Mouse (Mus musculus): ENCODE results near the gene Syce3.

The Syce3 gene

DNA sequence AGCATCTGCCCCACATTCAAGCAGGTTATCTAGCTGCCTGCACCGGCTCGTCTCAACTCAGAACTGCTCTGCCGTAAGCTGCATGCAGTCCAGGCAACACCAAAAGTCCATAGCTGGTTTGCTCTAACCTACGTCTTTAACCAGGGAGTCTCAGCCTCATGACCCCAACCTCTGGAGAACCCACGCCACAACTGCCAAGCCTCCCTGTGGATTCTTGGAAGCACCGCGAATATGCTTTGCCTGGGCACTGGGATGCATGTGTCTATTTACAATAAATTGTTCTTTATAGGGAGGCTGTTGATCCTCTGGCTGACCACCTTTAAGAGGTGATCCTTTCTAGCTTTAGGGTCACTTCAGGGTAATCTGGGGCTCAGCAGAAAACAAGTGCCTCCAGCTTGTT, 37.8 kb downstream of the Syce3 start:
- DNase-seq (ENCODE audit: low spot score in 2 of 2), result no peak

DNA sequence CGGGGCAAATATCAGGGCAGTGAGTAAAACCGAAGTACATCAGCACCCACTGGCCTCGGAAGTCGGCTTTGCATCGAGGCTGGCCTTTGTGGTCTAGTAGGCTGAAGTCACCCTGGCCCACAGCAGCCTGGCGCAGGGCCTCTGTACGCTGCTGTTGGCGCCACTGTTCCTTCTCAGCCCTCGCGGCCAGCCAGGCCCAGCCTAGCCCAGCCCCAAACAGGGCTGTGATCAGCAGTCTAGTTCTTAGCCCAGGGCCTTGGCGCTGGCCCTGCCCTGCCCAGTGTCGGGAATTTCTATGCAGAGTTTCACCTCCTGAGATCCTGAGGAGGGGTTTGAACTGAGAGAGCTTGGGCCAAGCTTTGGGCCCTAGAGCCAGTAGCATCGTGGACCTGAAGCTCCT, 38.2 kb downstream of the Syce3 start:
- no peak for DNase-seq (ENCODE audit: low spot score in 2 of 2)

DNA sequence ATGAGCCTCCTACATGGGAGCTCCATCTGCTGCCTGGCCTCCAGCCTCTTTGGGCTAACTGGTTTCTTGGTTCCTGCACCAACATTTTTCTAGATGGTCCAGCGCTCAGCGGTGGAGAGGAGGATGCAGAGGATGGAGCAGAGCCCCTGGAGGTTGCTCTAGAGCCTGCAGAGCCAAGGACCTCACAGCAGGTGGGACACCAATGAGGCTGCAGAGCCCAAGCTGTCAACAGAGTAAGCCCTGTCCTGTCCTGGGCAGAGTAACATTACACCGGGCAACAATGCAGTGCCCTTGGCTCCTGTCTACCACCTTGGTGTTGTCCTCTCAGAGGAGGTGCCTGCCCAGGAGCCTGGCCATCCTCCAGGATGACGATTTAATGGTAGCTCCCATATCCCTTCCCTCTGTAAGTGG, 45.2 kb downstream of the Syce3 start:
- DNase-seq (ENCODE audit: low spot score in 2 of 2), result no peak

DNA sequence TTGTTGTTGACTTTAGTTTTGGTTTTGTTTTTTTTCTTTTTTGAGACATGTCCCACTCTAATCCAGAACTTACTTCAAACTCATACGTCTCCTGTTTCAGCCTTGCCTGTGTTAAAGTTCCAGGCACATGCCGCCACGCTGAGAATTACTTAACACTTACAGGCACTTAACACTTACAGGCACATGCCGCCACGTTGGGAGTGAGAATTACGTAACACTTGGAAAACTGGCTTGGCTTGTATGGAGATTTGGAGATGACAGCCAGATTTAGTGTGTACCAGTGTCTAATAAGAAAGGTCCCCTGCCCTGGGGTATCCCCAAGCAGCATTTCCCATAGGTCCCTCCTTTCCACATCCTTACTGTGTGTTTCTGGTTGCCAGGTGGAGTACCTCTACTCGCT, 47.3 kb downstream of the Syce3 start:
- no peak for DNase-seq (ENCODE audit: low spot score in 2 of 2)

DNA sequence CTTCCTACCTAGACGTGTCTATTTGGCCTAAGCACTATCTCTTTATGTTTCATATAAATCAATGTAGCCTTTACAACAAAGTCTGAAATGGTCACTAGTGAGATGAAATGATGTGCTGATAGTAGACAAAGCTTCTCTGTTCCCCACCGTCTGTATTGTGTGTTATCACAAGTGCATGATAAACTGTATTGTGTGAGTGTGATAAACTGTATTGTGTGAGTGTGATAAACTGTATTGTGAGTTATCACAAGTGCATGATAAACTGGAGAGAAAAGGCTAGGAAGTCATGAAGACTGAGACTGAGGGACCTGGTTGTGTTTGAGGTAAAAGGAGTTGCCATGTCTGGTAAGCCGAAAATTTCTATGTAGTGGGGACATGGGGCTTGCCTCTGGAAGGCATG, 51.5 kb downstream of the Syce3 start:
- DNase-seq (ENCODE audit: low spot score in 2 of 2), result no peak

DNA sequence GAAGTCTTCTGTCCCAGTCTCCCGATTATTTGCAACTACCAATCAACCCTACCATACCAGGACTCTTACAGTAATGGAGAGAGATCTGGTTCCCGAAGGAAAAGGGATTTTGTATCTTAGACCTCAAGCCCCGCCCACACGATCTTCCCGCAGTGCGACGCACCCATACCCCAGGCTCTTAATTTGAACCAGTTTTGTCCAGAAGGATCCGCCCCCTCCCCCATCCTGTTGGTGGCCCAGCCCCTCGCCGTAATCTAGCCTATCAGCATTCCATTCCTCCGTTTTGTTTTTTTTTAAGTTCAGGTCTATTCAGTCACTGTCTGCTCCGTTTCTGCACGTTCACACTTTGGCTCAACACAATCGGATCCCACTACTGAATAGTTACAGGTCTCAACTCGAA, 53.9 kb downstream of the Syce3 start:
- DNase-seq (ENCODE audit: low spot score in 2 of 2), result peak in 1 of 2 experiments; percentile 41

DNA sequence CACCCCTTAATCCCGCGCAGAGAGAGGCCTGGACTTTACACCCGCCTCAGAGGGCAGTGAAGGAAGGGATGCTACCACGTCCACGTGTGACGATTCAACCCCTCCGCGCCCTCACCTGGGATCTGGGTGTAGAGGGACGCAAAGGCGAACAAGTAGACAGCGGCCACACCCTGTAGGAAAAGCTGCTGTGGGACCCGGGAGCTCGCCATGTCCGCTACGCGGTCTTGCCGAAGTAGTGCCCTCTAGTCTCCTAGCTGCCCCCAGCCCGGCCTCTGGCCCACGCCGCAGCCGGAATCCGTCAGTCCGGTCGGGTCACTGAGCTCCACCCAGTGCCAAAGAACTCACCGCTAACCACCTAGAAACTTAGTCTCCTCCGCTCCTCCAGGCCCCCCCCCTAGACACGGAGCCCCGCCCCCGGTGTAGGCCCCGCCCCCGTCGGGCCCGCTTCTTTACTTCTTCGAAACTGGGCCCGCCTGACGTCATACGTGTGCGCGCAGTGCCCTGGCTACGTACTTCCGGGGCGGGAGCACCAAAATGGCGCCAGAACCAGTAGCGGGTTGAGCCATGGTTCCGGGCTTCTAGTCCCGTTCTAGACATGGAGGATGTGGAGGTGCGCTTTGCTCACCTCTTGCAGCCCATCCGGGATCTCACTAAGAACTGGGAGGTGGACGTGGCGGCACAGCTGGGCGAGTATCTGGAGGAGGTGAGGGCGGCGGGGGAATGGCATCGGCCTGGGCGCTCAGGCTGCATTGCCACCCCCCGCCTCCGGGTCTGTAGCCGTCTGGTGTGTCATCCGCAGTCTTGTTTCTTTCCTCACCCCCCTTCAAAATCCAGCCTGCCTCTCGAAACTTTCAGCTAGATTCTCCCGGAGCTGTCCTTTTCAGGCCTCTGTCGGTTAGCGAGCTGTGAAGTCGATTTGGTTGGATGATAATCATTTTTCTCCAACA, 54.8 kb downstream of the Syce3 start, which contains the start of the genes Lmf2 and Ncaph2:
TSS of gene Lmf2 (minus strand) at position 419 of the 947 bp plus-strand sequence.
TSS of gene Ncaph2 (plus strand) at position 479 of the 947 bp plus-strand sequence.
- peak; percentile 94 to 96 for DNase-seq (ENCODE audit: low spot score in 2 of 2)

DNA sequence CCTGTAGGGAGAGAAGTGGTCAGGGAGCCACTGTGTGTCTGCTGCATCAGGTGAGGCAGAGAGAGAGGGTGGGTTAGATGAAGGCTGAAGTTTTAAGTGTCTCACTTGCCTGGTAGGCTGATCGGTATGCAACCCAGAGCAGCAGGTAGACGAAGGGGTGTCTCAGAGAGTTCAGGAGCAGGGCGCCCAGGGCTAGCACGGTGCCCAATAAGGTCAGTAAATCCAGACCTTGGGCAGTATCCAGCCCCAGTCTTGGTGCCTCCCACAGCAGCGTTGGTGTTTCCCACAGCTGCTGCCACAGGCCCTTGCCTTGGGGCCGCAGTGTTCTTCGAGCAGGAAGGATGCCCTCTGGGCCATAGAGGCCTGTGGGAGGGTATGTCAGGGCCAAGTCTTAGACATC, 55.8 kb downstream of the Syce3 start:
- DNase-seq (ENCODE audit: low spot score in 2 of 2), result no peak

DNA sequence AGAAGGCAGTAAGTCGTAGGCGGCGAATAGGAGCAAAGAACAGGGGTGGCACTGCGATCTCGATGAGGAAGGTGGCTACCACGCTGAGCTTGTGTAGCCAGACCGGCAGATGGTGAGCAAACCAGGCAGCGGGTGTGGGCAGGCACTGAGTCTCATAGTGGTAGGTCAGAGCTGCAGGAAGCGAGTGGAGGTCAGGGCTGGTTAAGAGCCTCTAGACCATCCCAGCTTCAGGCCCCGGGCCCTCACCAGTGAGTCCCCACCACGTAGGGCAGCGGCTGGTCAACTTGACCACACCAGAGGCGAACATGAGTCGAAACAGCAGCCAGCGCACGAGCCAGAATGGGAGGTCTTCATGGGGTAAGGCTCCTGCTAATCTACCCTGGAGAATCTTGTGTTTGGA, 56.5 kb downstream of the Syce3 start:
- no peak for DNase-seq (ENCODE audit: low spot score in 2 of 2)

DNA sequence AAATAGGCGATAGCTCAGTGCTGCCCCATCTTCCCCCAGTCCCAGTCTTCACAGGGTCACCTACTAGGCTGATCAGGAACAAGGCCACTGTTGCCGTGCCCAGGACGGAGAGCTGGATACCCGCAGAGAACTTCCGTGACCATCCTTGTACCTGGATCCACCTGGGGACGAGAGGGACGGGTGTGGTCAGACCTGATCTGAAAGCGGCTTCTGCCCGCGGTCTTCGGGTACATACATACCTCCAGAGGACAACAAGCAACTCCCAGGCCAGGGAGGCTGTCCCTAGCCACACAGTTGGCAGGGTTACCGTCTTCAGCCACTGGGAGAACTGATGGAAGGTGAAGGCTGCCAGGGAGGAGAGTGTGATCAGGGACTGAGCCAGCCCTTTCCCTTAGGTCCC, 57.5 kb downstream of the Syce3 start:
- no peak for DNase-seq (ENCODE audit: low spot score in 2 of 2)

DNA sequence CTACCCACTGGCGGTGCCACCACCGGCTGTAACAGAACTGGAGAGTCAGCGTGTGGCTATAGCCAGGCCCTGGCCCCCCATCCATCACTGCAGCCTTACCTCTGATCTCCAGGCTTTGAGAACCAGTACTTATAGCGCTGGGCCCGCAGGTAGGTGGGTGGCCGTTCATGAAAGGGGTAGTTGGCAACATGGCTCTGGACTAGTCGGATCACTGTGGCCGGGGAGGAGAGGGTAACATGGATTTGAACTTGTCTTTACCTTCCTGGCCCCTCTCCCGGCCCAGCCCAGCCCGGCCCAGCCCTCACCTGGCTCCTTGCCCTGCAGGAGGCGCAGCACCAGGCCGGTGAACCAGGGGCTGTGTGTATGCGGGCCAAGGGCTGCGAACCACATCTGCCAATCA, 58.2 kb downstream of the Syce3 start:
- no peak for DNase-seq (ENCODE audit: low spot score in 2 of 2)

DNA sequence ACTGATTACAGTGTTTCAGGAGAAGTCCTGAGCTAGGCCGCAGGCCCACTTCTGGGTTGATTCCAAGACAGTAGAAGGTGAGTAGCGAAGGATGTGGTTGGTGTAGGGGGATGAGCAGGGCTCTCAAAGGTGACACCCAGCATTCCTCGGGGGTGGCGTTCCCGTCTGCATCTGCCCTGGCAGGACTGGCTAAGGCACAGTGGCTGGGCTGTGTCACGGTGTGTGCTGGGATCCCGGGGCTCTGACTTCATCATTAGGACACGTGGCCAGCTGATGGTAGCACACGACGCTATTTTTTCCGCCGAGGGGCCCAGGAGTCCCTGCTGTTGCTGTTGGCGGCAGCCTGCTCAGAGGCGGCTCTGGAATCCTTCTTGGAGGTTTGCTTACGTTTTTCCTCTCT, 59.0 kb downstream of the Syce3 start:
- DNase-seq (ENCODE audit: low spot score in 2 of 2), result no peak

DNA sequence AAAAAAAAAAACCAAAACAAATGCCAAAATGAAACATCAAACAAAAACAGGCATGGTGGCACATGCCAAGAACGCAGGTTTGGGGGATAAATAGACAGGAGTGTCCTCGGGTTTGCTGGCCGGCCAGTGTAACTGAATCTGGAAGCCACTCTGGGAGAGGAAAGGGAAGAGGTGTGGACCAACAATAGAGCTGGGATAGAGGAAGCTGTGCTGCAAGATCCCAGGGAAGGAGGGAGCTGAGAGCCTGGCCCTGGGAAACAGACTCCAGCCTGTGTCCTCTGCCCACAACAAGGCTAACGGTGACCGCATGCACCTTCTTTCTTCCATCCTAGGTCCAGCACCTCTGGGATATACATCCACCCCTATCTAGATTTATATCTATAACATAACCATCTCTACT, 59.9 kb downstream of the Syce3 start:
- no peak for DNase-seq (ENCODE audit: low spot score in 2 of 2)

DNA sequence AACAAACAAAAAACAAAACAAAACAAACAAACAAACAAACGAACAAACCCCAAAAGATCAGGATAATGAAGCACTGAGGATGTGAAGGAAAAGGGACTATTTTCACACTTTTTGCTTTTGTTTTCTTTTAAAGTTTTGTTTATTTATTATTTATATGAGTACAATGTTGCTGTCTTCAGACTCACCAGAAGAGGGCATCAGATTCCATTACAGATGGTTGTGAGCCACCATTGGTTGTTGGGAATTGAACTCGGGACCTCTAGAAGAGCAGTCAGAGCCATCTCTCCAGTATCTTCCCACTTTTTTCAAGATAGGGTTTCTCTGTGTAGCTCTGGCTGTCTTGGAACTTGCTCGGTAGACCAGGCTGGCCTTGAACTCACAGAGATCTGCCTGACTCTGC, 67.0 kb downstream of the Syce3 start:
- DNase-seq (ENCODE audit: low spot score in 2 of 2), result no peak

DNA sequence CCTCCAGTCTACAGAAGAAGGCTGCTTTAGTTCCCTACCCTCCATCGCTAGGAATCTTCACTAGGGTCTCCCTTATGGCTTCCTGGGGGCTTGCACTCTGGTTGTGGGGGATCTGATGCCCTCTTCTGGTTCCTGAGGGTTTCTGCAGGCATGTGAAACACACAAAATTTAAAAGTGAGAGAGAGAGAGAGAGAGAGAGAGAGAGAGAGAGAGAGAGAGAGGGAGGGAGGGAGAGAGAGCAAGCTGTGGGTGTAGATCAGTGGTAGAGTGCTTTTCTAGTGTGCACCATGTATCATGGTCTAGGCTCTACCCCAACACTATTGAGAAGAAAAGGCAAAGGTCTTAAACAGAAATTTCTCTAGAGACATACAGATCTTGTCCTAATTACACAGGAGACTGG, 68.6 kb downstream of the Syce3 start:
- DNase-seq (ENCODE audit: low spot score in 2 of 2), result no peak

Measured in frontal cortex, postnatal 36 days (tissue).